Mouse (Mus musculus) liver, embryonic 15.5 days (tissue): ENCODE data around the gene Rpl18. TPM values are rescaled to one million over a fixed set of nuclear protein-coding genes. Genes with fewer than 3 reads are reported as not detected.

ENCODE experiments used
- ATAC-seq: fragments of 200-750 bp; cut with Nextera tagmentation; 2 replicates; pipeline ENCODE4 v1.8.0; 2017; ENCODE audit warnings: moderate number of reproducible peaks, mild to moderate bottlenecking, moderate library complexity; ENCODE audit not compliant: insufficient read depth
- H3K27ac ChIP-seq: fragments of 300-500 bp; sonication (generic); replicated peaks from 2 replicates; pipeline ENCODE4 v1.5.1; 2015; ENCODE audit warnings: mild to moderate bottlenecking, inconsistent platforms
- H3K27me3 ChIP-seq: fragments of 300-500 bp; sonication (generic); 2 replicates; pipeline ENCODE4 v1.6.1; 2015; ENCODE audit warnings: mild to moderate bottlenecking, inconsistent platforms
- H3K36me3 ChIP-seq: fragments of 300-500 bp; sonication (generic); replicated peaks from 2 replicates; pipeline ENCODE4 v1.6.1; 2015; ENCODE audit warnings: moderate library complexity, mild to moderate bottlenecking, inconsistent platforms
- H3K4me1 ChIP-seq: fragments of 300-500 bp; sonication (generic); replicated peaks from 2 replicates; pipeline ENCODE4 v1.6.1; 2015; ENCODE audit warnings: inconsistent platforms
- H3K4me2 ChIP-seq: fragments of 300-500 bp; sonication (generic); 2 replicates; pipeline ENCODE4 v1.6.1; 2015; ENCODE audit warnings: moderate library complexity, mild to moderate bottlenecking, inconsistent platforms
- H3K4me3 ChIP-seq: fragments of 300-500 bp; sonication (generic); replicated peaks from 2 replicates; pipeline ENCODE4 v1.5.1; 2015; ENCODE audit warnings: mild to moderate bottlenecking, inconsistent platforms
- H3K9ac ChIP-seq: fragments of 300-500 bp; sonication (generic); 2 replicates; pipeline ENCODE4 v1.6.1; 2015; ENCODE audit warnings: moderate library complexity, mild to moderate bottlenecking, inconsistent platforms
- H3K9me3 ChIP-seq: fragments of 300-500 bp; sonication (generic); replicated peaks from 2 replicates; pipeline ENCODE4 v1.6.1; 2016; ENCODE audit warnings: inconsistent platforms
- WGBS: fragments of 180-500 bp; shearing (Covaris S2); methylation state at CpG from one replicate; pipeline ENCODE4 v1.1.7; 2015; ENCODE audit warnings: mixed read lengths; ENCODE audit not compliant: insufficient replicate concordance; 5-methylcytosine and 5-hydroxymethylcytosine counted together
- polyA plus RNA-seq: library from polyadenylated mRNA; unstranded; fragments of >200 nt; fragmentation: Nextera tagmentation; extraction: Ambion mirVana; gene quantifications from 2 replicates; pipeline ENCODE4 v1.2.1, GENCODE M21; 2015

Rpl18 gene
- polyA plus RNA-seq, 1 experiment from 2014 or later = 542 TPM

- Histone ChIP-seq H3K9ac (no peak overlapping the region), H3K4me2 (no peak overlapping the region), H3K27ac (no peak overlapping the region), H3K36me3 (no peaks in the 10 kb centered on the region), H3K9me3 (no peaks in the 10 kb centered on the region), H3K4me3 (no peak overlapping the region), H3K4me1 (peaks cover 13% of the 10 kb centered on the region), H3K27me3 (peaks cover 19% of the 10 kb centered on the region; the same call in 1 of the 2 replicates)
- 56% methylated on average over 10 of the region's 10 CpGs for WGBS
- no peak for ATAC-seq
Observed at GRCm38 (mm10) chr7:45685811-45686210, 29.4 kb upstream of the Rpl18 start.

- Histone ChIP-seq H3K4me2 (no peak overlapping the region), H3K4me3 (no peak overlapping the region), H3K36me3 (no peaks in the 10 kb centered on the region), H3K4me1 (peaks cover 9% of the 10 kb centered on the region), H3K9me3 (no peaks in the 10 kb centered on the region), H3K27ac (no peak overlapping the region), H3K27me3 (peaks cover 20% of the 10 kb centered on the region; the same call in 1 of the 2 replicates), H3K9ac (no peak overlapping the region)
- WGBS = 56% methylated on average over 3 of the region's 3 CpGs
- no peak for ATAC-seq
Observed at GRCm38 (mm10) chr7:45686841-45687240, 28.4 kb upstream of the Rpl18 start.

GRCm38 (mm10) chr7:45689099-45689498, 26.2 kb upstream of the Rpl18 start:
- ATAC-seq = no peak
- H3K27ac ChIP-seq = no peak overlapping the region
- H3K4me1 ChIP-seq = no peaks in the 10 kb centered on the region
- no peak overlapping the region for H3K9ac ChIP-seq
- no peak overlapping the region for H3K4me2 ChIP-seq
- H3K4me3 ChIP-seq = no peak overlapping the region
- 50% methylated on average over 6 of the region's 6 CpGs for WGBS
- peaks cover 15% of the 10 kb centered on the region; the same call in 1 of the 2 replicates for H3K27me3 ChIP-seq
- H3K9me3 ChIP-seq = no peaks in the 10 kb centered on the region
- H3K36me3 ChIP-seq = no peaks in the 10 kb centered on the region

- no peaks in the 10 kb centered on the region for H3K9me3 ChIP-seq
- H3K4me2 ChIP-seq = no peak overlapping the region
- no peak overlapping the region for H3K9ac ChIP-seq
- no peak overlapping the region for H3K27ac ChIP-seq
- no peaks in the 10 kb centered on the region for H3K4me1 ChIP-seq
- H3K4me3 ChIP-seq = no peak overlapping the region
- 36% methylated on average over 11 of the region's 11 CpGs for WGBS
- no peaks in the 10 kb centered on the region for H3K36me3 ChIP-seq
- ATAC-seq = no peak
- peaks cover 10% of the 10 kb centered on the region; the same call in 1 of the 2 replicates for H3K27me3 ChIP-seq
Observed at GRCm38 (mm10) chr7:45689800-45690199, 25.5 kb upstream of the Rpl18 start.

- Histone ChIP-seq H3K36me3 (no peaks in the 10 kb centered on the region), H3K27ac (no peak overlapping the region), H3K4me2 (no peak overlapping the region), H3K9ac (no peak overlapping the region), H3K9me3 (no peaks in the 10 kb centered on the region), H3K4me3 (no peak overlapping the region), H3K27me3 (peaks cover 10% of the 10 kb centered on the region; the same call in 1 of the 2 replicates), H3K4me1 (no peaks in the 10 kb centered on the region)
- WGBS = 55% methylated on average over 2 of the region's 2 CpGs
- peak; percentile 51 for ATAC-seq
Observed at GRCm38 (mm10) chr7:45692364-45692763, 22.9 kb upstream of the Rpl18 start.

GRCm38 (mm10) chr7:45693921-45694591, 21.2 kb upstream of the Rpl18 start, which contains the start of gene Sec1:
Sec1 (minus strand) TSS chr7:45694402.
- 87% methylated on average over 50 of the region's 50 CpGs for WGBS
- Histone ChIP-seq H3K9ac (no peak within 1 kb of the TSS), H3K4me1 (no peaks in the 10 kb centered on the region), H3K27me3 (peaks cover 21% of the 10 kb centered on the region), H3K9me3 (no peaks in the 10 kb centered on the region), H3K4me3 (no peak within 1 kb of the TSS), H3K4me2 (no peak within 1 kb of the TSS), H3K36me3 (no peaks in the 10 kb centered on the region), H3K27ac (no peak within 1 kb of the TSS)
- ATAC-seq = no peak

- Histone ChIP-seq H3K27me3 (peaks cover 29% of the 10 kb centered on the region), H3K36me3 (no peaks in the 10 kb centered on the region), H3K4me3 (no peak overlapping the region), H3K9me3 (no peaks in the 10 kb centered on the region), H3K4me1 (peaks cover 4% of the 10 kb centered on the region; the same call in 1 of the 2 replicates), H3K9ac (no peak overlapping the region), H3K4me2 (no peak overlapping the region), H3K27ac (no peak overlapping the region)
- ATAC-seq = no peak
- 25% methylated on average over 6 of the region's 6 CpGs for WGBS
Observed at GRCm38 (mm10) chr7:45695098-45695497, 20.2 kb upstream of the Rpl18 start.

- no peak overlapping the region for H3K4me2 ChIP-seq
- no peak overlapping the region for H3K4me3 ChIP-seq
- H3K4me1 ChIP-seq = peaks cover 8% of the 10 kb centered on the region; the same call in 1 of the 2 replicates
- peaks cover 51% of the 10 kb centered on the region for H3K27me3 ChIP-seq
- WGBS = 62% methylated on average over 7 of the region's 7 CpGs
- H3K27ac ChIP-seq = no peak overlapping the region
- H3K36me3 ChIP-seq = no peaks in the 10 kb centered on the region
- no peak for ATAC-seq
- H3K9me3 ChIP-seq = no peaks in the 10 kb centered on the region
- no peak overlapping the region for H3K9ac ChIP-seq
Observed at GRCm38 (mm10) chr7:45697894-45698293, 17.4 kb upstream of the Rpl18 start.

GRCm38 (mm10) chr7:45699523-45700141, 15.6 kb upstream of the Rpl18 start, which contains the start of gene Car11:
Car11 (plus strand) TSS chr7:45699843.
- H3K4me1 ChIP-seq = peaks cover 21% of the 10 kb centered on the region
- no peaks in the 10 kb centered on the region for H3K36me3 ChIP-seq
- peaks cover 56% of the 10 kb centered on the region for H3K27me3 ChIP-seq
- no peak for ATAC-seq
- H3K9ac ChIP-seq = no peak within 1 kb of the TSS
- H3K27ac ChIP-seq = no peak within 1 kb of the TSS
- 0 out of 2 replicates have a peak within 1 kb of the TSS, but pooled peaks have one; percentile 5 for H3K4me3 ChIP-seq
- H3K4me2 ChIP-seq = peak within 1 kb of the TSS; percentile 35; the same call in 1 of the 2 replicates
- WGBS = 6% methylated on average over 36 of the region's 36 CpGs
- H3K9me3 ChIP-seq = no peaks in the 10 kb centered on the region

- H3K4me1 ChIP-seq = peaks cover 29% of the 10 kb centered on the region
- no peak overlapping the region for H3K9ac ChIP-seq
- ATAC-seq = no peak
- H3K36me3 ChIP-seq = no peaks in the 10 kb centered on the region
- H3K4me2 ChIP-seq = peak overlapping the region; percentile 30; the same call in 1 of the 2 replicates
- H3K27me3 ChIP-seq = peaks cover 56% of the 10 kb centered on the region
- 1% methylated on average over 20 of the region's 20 CpGs for WGBS
- no peaks in the 10 kb centered on the region for H3K9me3 ChIP-seq
- H3K27ac ChIP-seq = no peak overlapping the region
- H3K4me3 ChIP-seq = 0 out of 2 replicates have a peak overlapping the region, but pooled peaks have one; percentile 5
Observed at GRCm38 (mm10) chr7:45700301-45701015, 14.8 kb upstream of the Rpl18 start.

GRCm38 (mm10) chr7:45701072-45701471, 14.2 kb upstream of the Rpl18 start:
- Histone ChIP-seq H3K27me3 (peaks cover 56% of the 10 kb centered on the region), H3K27ac (no peak overlapping the region), H3K9me3 (no peaks in the 10 kb centered on the region), H3K9ac (no peak overlapping the region), H3K4me3 (no peak overlapping the region), H3K4me2 (no peak overlapping the region), H3K36me3 (no peaks in the 10 kb centered on the region), H3K4me1 (peaks cover 35% of the 10 kb centered on the region)
- 36% methylated on average over 11 of the region's 11 CpGs for WGBS
- no peak for ATAC-seq
